Mouse (Mus musculus) forebrain, embryonic 13.5 days (tissue): ENCODE results near the gene Polr2l. TPM values are rescaled to one million over a fixed set of nuclear protein-coding genes. Genes with fewer than 3 reads are reported as not detected.
"Not testable (repeated sequence)": the region's sequence is repeated elsewhere in the genome, so short reads cannot be mapped to it uniquely, and the experiment has no call there.

Source experiments
- ATAC-seq: fragments of 200-750 bp; cut with Nextera tagmentation; 2 replicates; pipeline ENCODE4 v1.8.0; 2017
- H3K27ac ChIP-seq: fragments of 300-500 bp; sonication (generic); 2 replicates; pipeline ENCODE4 v1.5.1; 2015; ENCODE audit warnings: inconsistent platforms, mild to moderate bottlenecking, moderate library complexity
- H3K27me3 ChIP-seq: fragments of 300-500 bp; sonication (generic); 2 replicates; pipeline ENCODE4 v1.6.1; 2015; ENCODE audit warnings: mild to moderate bottlenecking, inconsistent platforms
- H3K36me3 ChIP-seq: fragments of 300-500 bp; sonication (generic); 2 replicates; pipeline ENCODE4 v1.6.1; 2015; ENCODE audit warnings: mild to moderate bottlenecking, inconsistent platforms; ENCODE audit not compliant: poor library complexity, severe bottlenecking
- H3K4me1 ChIP-seq: fragments of 300-500 bp; sonication (generic); 2 replicates; pipeline ENCODE4 v1.6.1; 2015; ENCODE audit warnings: inconsistent platforms
- H3K4me2 ChIP-seq: fragments of 300-500 bp; sonication (generic); 2 replicates; pipeline ENCODE4 v1.6.1; 2015; ENCODE audit warnings: inconsistent platforms, mild to moderate bottlenecking, moderate library complexity
- H3K4me3 ChIP-seq: fragments of 300-500 bp; sonication (generic); 2 replicates; pipeline ENCODE4 v1.5.1; 2015; ENCODE audit warnings: mild to moderate bottlenecking, inconsistent platforms
- H3K9ac ChIP-seq: fragments of 300-500 bp; sonication (generic); 2 replicates; pipeline ENCODE4 v1.6.1; 2015; ENCODE audit warnings: mild to moderate bottlenecking, inconsistent platforms
- H3K9me3 ChIP-seq: fragments of 300-500 bp; sonication (generic); replicated peaks from 2 replicates; pipeline ENCODE4 v1.6.1; 2016; ENCODE audit warnings: inconsistent platforms
- WGBS: fragments of 180-500 bp; shearing (Covaris S2); methylation state at CpG from one replicate; pipeline ENCODE4 v1.1.7; 2015; 5-methylcytosine and 5-hydroxymethylcytosine counted together
- polyA plus RNA-seq: library from polyadenylated mRNA; unstranded; fragments of >200 nt; fragmentation: Nextera tagmentation; extraction: Ambion mirVana; gene quantifications from 2 replicates; pipeline ENCODE4 v1.2.1, GENCODE M21; 2015

Gene Polr2l
- polyA plus RNA-seq, 1 experiment from 2014 or later = 76.5 TPM

DNA sequence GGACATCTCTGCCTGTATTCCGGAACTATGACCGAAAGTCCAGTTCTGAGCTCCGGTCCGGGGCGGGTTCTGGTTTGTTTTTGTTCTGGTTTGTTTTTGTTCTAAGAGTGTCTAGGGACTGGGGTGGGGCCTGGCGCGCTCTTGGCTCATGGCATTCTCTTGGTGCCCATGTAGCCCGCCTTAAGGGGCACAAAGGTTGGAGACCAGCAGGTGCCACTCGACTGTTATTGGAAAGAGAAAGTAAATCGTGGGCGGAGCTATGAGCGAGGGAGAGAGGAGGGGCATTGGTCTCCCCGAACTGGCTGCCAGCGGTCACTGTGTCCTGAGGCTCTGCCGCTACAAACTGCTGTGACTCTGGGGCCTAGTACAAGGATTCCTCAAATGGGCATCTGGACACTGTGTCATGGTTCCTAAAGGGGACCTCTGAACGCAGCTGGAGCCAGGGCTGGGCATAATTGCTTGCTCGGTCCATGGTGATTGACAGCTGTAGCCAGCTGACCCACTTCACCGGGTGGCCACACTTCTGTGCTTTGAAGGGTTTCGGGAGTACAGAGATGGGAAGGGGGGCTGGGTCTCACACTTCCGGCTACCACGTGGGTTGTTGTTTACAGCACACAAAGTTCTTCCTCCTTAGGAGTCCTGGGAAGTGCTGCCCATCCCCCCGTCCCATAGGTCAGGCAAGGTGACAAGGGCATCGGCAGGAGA, 19.2 kb downstream of the Polr2l start:
- peak overlapping the region; percentile 80 for H3K9ac ChIP-seq
- H3K36me3 ChIP-seq = peaks cover 38% of the 10 kb centered on the region
- peak overlapping the region; percentile 52; the same call in 1 of the 2 replicates for H3K27ac ChIP-seq
- no peaks in the 10 kb centered on the region for H3K9me3 ChIP-seq
- H3K4me3 ChIP-seq = peak overlapping the region; percentile 68
- peaks cover 24% of the 10 kb centered on the region for H3K27me3 ChIP-seq
- peak; percentile 14; the same call in 1 of the 2 replicates for ATAC-seq
- H3K4me2 ChIP-seq = peak overlapping the region; percentile 95
- peaks cover 21% of the 10 kb centered on the region for H3K4me1 ChIP-seq
- 1% methylated on average over 23 of the region's 23 CpGs for WGBS

DNA sequence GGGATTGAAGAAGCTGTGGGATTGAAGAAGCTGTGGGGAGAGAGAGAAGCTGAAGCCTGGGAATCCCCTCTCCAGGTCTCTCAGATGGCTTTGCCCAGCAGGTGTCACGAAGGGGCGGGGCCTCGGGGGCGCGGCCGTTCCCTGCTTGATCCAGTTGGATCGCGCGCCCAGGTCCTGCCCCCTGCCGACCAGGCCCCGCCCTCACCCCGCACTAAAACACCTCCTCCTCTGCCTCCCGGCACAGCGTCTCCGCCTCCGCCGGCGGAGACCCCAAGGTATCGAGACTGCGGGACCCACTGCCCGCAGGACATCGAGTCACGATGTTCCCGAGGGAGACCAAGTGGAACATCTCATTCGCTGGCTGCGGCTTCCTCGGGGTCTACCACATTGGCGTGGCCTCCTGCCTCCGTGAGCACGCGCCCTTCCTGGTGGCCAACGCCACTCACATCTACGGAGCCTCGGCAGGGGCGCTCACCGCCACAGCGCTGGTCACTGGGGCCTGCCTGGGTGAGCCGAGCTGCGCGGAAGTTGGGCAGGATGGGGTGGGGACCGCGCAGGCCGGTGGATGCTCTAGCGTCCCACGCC, 19.9 kb downstream of the Polr2l start, which contains the start of gene Pnpla2:
Pnpla2 (plus strand) TSS at position 232 of the 585 bp plus-strand sequence.
- Histone ChIP-seq H3K9me3 (no peaks in the 10 kb centered on the region), H3K9ac (peak within 1 kb of the TSS; percentile 80), H3K36me3 (peaks cover 42% of the 10 kb centered on the region), H3K4me3 (peak within 1 kb of the TSS; percentile 68), H3K27ac (peak within 1 kb of the TSS; percentile 52), H3K4me1 (peaks cover 21% of the 10 kb centered on the region), H3K27me3 (peaks cover 17% of the 10 kb centered on the region), H3K4me2 (peak within 1 kb of the TSS; percentile 95)
- peak; percentile 80 for ATAC-seq
- under 1% methylated on average over 41 of the region's 45 CpGs for WGBS

DNA sequence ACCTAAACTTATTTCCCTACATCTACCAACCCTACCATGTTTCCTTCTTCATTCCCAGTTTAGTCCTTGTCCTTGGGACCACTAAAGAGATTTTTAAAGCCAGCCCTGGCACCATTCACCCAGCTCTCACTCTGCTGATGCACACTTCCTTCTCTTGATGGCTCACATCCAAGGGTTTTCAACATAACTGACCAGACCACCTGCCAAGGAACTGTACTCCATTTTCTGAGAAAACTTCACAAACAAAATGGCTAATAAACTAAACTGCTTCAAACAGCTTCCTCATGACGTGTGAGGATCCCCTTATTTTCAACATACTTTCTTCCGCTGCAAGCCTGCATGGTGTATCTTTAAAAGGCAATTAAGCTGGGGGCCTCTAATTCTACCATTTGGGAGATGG, 21.3 kb downstream of the Polr2l start:
- no peaks in the 10 kb centered on the region for H3K9me3 ChIP-seq
- H3K36me3 ChIP-seq = peaks cover 41% of the 10 kb centered on the region
- H3K27me3 ChIP-seq = 0 out of 2 replicates have a peak, but pooled peaks cover 6% of the 10 kb centered on the region
- no peak overlapping the region for H3K9ac ChIP-seq
- peaks cover 25% of the 10 kb centered on the region for H3K4me1 ChIP-seq
- no peak overlapping the region for H3K4me2 ChIP-seq
- H3K27ac ChIP-seq = no peak overlapping the region
- 72% methylated on average over 2 of the region's 2 CpGs for WGBS
- no peak overlapping the region for H3K4me3 ChIP-seq
- no peak for ATAC-seq

DNA sequence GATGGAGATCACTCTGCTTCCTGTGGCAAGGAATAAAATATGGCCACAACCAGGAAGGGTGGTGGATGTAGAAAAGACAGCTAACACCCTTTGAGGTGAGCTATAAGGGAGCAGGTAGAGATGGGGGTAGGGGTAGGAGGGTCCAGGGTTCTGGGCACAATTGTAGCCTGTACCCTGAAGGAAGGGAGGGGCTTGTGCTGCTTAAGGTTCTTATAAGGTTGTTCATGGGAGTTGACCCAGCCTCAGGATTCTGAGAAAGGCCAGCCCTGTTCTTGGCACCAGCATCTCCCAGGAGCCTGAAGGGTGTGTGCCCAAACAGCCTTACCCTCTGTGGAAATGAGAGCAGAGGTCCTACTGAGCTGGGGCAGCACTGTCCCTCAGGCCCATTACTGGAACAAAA, 23.0 kb downstream of the Polr2l start:
- Histone ChIP-seq H3K9ac (no peak overlapping the region), H3K4me1 (peaks cover 32% of the 10 kb centered on the region), H3K9me3 (no peaks in the 10 kb centered on the region), H3K27me3 (0 out of 2 replicates have a peak, but pooled peaks cover 6% of the 10 kb centered on the region), H3K27ac (no peak overlapping the region), H3K4me3 (no peak overlapping the region), H3K36me3 (peaks cover 40% of the 10 kb centered on the region), H3K4me2 (no peak overlapping the region)
- no peak for ATAC-seq

DNA sequence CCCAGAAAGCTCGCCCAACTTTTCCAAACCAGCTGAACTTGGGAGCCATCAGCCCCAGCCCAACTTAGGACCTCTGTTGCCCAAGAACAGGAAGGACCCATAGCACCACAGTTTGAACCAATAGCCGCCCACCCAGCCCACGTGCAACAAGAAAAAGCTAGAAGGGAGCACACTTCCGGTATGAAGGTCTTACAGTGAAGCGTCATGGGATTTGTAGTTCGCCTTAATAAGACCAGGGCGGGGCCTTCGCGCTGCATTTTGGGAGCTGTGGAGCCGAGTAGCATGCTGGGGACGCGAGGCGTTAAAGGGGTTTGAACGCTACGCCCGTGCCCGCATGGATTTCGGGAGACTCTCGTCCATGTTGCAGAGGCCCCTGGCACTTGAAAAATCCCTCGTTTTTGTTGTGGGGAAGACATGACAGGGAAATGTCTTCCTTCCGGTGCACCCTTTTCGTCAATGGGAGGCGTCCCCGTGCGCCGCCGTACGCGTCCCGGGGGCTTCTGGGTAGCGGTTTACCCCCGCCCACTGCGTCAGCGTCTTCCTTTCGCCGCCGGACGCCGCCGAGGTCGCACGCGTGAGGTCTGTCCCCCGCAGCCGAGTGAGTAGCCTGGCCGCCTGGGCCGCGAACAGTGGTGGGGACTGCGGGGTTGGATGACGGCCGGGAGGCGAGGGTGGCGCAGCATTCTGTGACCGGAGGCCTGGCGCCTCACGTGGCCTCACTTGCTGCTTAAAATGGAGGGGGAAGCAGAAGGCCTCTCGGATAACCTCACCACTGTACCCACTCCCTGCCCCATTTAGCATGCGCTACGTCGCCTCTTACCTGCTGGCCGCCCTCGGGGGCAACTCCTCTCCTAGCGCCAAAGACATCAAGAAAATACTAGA, 27.6 kb downstream of the Polr2l start, which contains the start of gene Rplp2:
Rplp2 (plus strand) TSS at position 261 of the 882 bp plus-strand sequence.
- no peaks in the 10 kb centered on the region for H3K27me3 ChIP-seq
- under 1% methylated on average over 63 of the region's 63 CpGs for WGBS

DNA sequence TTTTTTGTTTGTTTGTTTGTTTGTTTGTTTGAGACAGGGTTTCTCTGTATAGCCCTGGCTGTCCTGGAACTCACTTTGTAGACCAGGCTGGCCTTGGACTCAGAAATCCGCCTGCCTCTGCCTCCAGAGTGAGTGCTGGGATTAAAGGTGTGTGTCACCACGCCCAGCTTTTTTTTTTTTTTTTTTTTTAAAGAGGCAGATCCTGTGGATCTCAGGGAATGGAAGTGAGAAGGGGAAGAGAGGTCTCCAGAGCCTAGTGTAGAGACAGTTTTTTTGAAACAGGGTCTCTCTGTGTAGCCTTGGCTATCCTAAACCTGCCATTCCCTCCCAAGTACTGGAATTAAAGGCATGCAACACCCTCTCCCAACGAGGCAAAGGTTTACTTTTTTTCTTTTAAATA, 28.6 kb downstream of the Polr2l start:
- not testable (repeated sequence) for H3K27me3 ChIP-seq
- peak overlapping the region; percentile 80 for H3K4me2 ChIP-seq

More for the DNA sequence above, 27.6 kb downstream of the Polr2l start, which contains the start of gene Rplp2:
- peak; percentile 93 for ATAC-seq
- Histone ChIP-seq H3K27ac (peak within 1 kb of the TSS; percentile 89), H3K4me2 (peak within 1 kb of the TSS; percentile 80), H3K36me3 (peaks cover 39% of the 10 kb centered on the region), H3K4me3 (peak within 1 kb of the TSS; percentile 92), H3K9ac (peak within 1 kb of the TSS; percentile 94), H3K4me1 (peaks cover 30% of the 10 kb centered on the region), H3K9me3 (no peaks in the 10 kb centered on the region)

DNA sequence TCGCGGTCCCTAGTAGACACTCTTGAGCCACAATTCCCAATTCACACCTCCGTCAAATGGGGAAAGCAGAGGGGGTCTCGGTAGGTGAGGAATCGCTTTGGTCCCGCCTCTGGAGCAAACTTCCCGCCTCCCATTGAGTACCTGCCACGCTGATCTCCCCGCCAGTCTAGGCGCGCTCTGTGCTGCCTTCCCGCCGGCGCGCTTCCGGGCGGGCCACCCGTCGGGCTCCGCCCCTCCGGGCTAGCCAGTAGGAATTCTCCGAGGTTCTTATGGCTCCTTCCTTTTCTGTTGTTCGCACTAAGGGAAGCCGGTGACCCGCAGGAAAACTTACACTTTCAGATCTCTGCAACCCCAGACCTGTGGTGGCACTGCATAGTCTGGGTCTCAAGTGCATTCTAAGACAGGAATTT, 31.1 kb downstream of the Polr2l start, which contains the start of gene Pidd1:
Pidd1 (minus strand) TSS at position 198 of the 410 bp plus-strand sequence.
- WGBS = under 1% methylated on average over 25 of the region's 25 CpGs
- H3K4me3 ChIP-seq = peak within 1 kb of the TSS; percentile 45
- peak within 1 kb of the TSS; percentile 69 for H3K9ac ChIP-seq
- H3K27ac ChIP-seq = peak within 1 kb of the TSS; percentile 63
- H3K27me3 ChIP-seq = no peaks in the 10 kb centered on the region
- peaks cover 33% of the 10 kb centered on the region for H3K36me3 ChIP-seq
- peak; percentile 34; the same call in 1 of the 2 replicates for ATAC-seq
- H3K4me2 ChIP-seq = peak within 1 kb of the TSS; percentile 79
- H3K9me3 ChIP-seq = no peaks in the 10 kb centered on the region
- H3K4me1 ChIP-seq = peaks cover 47% of the 10 kb centered on the region

More for the DNA sequence above, 28.6 kb downstream of the Polr2l start:
- H3K9ac ChIP-seq, ATAC-seq, H3K4me3 ChIP-seq, H3K27ac ChIP-seq, H3K9me3 ChIP-seq: not testable (repeated sequence)
- peaks cover 32% of the 10 kb centered on the region for H3K36me3 ChIP-seq
- WGBS = 83% methylated on average over 3 of the region's 3 CpGs
- peaks cover 40% of the 10 kb centered on the region for H3K4me1 ChIP-seq

DNA sequence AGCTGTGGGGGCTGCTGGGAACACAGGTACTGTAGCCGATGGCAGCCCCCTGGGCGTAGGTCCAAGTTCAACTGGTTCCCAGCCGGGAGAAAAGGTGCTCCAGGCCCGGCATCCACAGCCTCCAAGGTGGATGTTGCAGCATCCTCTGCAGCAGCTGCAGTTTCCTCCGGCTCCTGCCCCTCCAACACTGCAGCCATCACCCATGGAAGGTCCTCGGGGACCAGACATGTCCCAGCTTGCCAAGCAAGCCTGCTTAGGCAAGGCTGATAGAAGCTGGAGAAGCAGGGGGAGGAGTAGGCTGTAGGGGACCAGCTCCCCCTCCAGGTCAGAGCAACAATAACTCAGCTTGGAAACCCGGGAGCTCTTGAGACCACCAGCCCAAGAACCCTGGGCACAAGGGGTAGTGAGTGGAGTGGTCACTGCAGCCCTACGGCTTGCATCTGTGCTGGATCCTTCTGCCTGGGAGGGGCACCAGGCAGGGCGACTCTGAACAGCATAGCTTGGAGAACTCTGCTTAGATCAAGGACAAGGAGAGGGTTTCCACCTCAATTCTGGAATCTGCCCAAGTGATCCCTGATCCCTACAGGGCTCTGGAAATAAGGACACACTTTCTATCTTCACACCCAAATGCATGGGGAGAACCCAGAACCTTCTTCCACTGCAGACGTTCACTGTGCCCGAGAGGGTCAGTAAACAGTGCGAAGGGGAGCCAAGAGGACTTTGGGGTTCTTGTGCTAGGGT, 31.7 kb downstream of the Polr2l start:
- H3K27me3 ChIP-seq = no peaks in the 10 kb centered on the region
- H3K4me3 ChIP-seq = peak overlapping the region; percentile 45
- ATAC-seq = no peak
- peak overlapping the region; percentile 79 for H3K4me2 ChIP-seq
- peaks cover 41% of the 10 kb centered on the region for H3K4me1 ChIP-seq
- 20% methylated on average over 12 of the region's 12 CpGs for WGBS
- peak overlapping the region; percentile 63 for H3K27ac ChIP-seq
- peaks cover 34% of the 10 kb centered on the region for H3K36me3 ChIP-seq
- H3K9me3 ChIP-seq = no peaks in the 10 kb centered on the region
- H3K9ac ChIP-seq = peak overlapping the region; percentile 69

DNA sequence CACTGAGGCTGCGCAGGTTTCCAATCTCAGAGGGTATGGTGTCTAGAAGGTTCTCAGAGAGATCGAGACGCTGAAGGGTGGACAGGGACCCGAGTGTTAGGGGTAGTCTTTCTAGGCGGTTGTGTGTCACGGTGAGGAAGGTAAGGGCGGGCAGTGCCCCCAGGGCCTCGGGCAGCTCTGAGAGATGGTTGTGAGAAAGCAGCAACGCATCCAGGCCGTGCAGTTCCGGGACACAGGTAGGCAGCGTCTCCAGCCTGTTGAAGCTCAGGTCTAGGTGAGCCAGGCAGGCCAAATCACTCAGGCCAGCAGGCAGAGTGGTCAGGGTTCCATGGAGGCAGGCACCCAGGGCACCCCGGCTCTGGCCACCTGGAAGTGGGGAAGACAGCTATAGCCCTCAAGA, 32.7 kb downstream of the Polr2l start:
- peak overlapping the region; percentile 45 for H3K4me3 ChIP-seq
- peak overlapping the region; percentile 63; the same call in 1 of the 2 replicates for H3K27ac ChIP-seq
- peak overlapping the region; percentile 79 for H3K4me2 ChIP-seq
- peaks cover 35% of the 10 kb centered on the region for H3K36me3 ChIP-seq
- ATAC-seq = no peak
- H3K4me1 ChIP-seq = peaks cover 44% of the 10 kb centered on the region
- 92% methylated on average over 13 of the region's 13 CpGs for WGBS
- H3K27me3 ChIP-seq = no peaks in the 10 kb centered on the region
- H3K9me3 ChIP-seq = no peaks in the 10 kb centered on the region
- peak overlapping the region; percentile 69 for H3K9ac ChIP-seq

DNA sequence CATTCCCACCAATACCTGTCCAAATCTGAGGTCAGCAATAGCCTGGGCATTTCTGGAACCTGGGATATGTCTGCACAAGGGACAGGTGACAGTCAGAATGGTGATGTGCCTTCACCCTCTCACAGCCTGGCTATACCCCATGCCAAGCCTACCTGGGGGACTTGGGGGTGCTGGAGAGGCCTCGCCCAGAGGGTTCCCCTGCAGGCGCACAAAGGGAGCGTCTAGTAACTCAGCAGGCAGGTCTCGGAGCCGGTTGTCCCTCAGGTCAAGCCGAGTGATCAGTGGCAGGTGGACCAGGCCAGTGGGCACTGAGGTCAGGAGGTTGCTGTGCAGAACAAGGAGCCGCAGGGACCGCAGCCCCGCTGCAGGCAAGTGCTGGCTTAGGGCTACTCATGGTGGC, 33.5 kb downstream of the Polr2l start:
- Histone ChIP-seq H3K4me3 (peak overlapping the region; percentile 6; the same call in 1 of the 2 replicates), H3K4me1 (peaks cover 51% of the 10 kb centered on the region), H3K4me2 (peak overlapping the region; percentile 79), H3K27ac (no peak overlapping the region), H3K9ac (peak overlapping the region; percentile 69), H3K36me3 (peaks cover 35% of the 10 kb centered on the region), H3K27me3 (no peaks in the 10 kb centered on the region), H3K9me3 (no peaks in the 10 kb centered on the region)
- 87% methylated on average over 9 of the region's 9 CpGs for WGBS
- ATAC-seq = no peak

DNA sequence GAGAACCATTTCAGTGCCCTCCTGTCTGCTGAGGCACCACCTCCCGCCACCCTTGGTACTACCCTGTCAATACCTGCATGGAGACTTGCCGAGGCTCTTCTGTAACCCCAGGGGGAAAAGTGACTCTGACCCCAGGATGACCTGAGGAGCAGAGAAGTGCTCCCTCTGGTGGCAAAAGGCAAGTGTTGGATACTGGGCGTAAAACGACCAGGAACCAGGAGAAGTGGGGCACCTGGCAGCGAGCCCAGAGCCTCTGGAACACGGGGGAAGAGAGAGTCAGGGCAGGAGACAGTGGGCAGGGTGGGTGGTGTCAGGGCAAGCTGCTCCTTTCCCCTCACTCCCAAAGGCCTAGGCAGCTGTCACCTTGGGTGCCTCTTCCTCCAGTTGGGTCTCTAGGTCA, 34.3 kb downstream of the Polr2l start:
- Histone ChIP-seq H3K4me2 (no peak overlapping the region), H3K36me3 (peaks cover 35% of the 10 kb centered on the region), H3K27ac (no peak overlapping the region), H3K4me1 (peaks cover 60% of the 10 kb centered on the region), H3K27me3 (no peaks in the 10 kb centered on the region), H3K9ac (peak overlapping the region; percentile 48; the same call in 1 of the 2 replicates), H3K9me3 (no peaks in the 10 kb centered on the region), H3K4me3 (no peak overlapping the region)
- ATAC-seq = no peak
- 20% methylated on average over 6 of the region's 6 CpGs for WGBS
